In genomic region chr2:38346417-38346816, GRCm38 (mm10) we compare ENCODE assay signal across 18 mouse cellular contexts. TPM values are rescaled to one million over a fixed set of nuclear protein-coding genes. Genes with fewer than 3 reads are reported as not detected.
DNase-seq lines count a peak whose midpoint lies in the region; ATAC-seq and TF ChIP-seq lines count a peak whose summit lies in the region.
"Had no signal": no experiment of that assay in that cellular context is flagged by ENCODE, and none has a peak within 500 bp of the region (broad histone marks: within the 10 kb centered on the region; RNA-seq: fewer than 3 reads in every experiment).

No protein-coding gene starts in this region.

- no peaks in the 10 kb centered on the region for H3K36me3 ChIP-seq in forebrain, embryonic 12.5 days (replicated peaks)
- no peaks in the 10 kb centered on the region for H3K36me3 ChIP-seq in limb, embryonic 10.5 days
- no peaks in the 10 kb centered on the region for H3K36me3 ChIP-seq in midbrain, postnatal 0 days (ENCODE audit: insufficient read depth, low read length)
- H3K36me3 ChIP-seq: embryonic facial prominence, embryonic 12.5 days; liver, embryonic 12.5 days had no signal

- no peak for DNase-seq in layer of hippocampus, adult 2 months (ENCODE audit: low spot score in 2 of 2)
- no peak for DNase-seq in layer of hippocampus, adult 11-12 months (ENCODE audit: low spot score)
- DNase-seq in limb, embryonic 10.5 days (ENCODE audit: low spot score): no peak
- no peak for DNase-seq in midbrain, postnatal 0 days (ENCODE audit: low spot score)
- DNase-seq in cerebellum, adult 9-11 months: no peak
- no peak for DNase-seq in adrenal gland, postnatal 4 days (ENCODE audit: low spot score in 2 of 2)
- DNase-seq: cerebellum, adult 2 months; gastrocnemius, postnatal 10 days; thymus, postnatal 4 days had no signal

- peaks cover 60% of the 10 kb centered on the region for H3K27me3 ChIP-seq in forebrain, embryonic 12.5 days
- peaks cover 100% of the 10 kb centered on the region for H3K27me3 ChIP-seq in limb, embryonic 10.5 days (ENCODE audit: low read depth, poor library complexity, severe bottlenecking)
- H3K27me3 ChIP-seq in midbrain, postnatal 0 days (ENCODE audit: insufficient read depth, low read length): peaks cover 55% of the 10 kb centered on the region

- H3K4me3 ChIP-seq in layer of hippocampus, adult 2 months: peak overlapping the region; percentile 28
- peak overlapping the region; percentile 91 for H3K4me3 ChIP-seq in forebrain, embryonic 12.5 days (replicated peaks)
- no peak overlapping the region for H3K4me3 ChIP-seq in limb, embryonic 10.5 days
- peak overlapping the region; percentile 8; the same call in 1 of the 2 replicates for H3K4me3 ChIP-seq in midbrain, postnatal 0 days (ENCODE audit: low read depth, low read length)
- H3K4me3 ChIP-seq: embryonic facial prominence, embryonic 12.5 days; liver, embryonic 12.5 days; megakaryocyte, embryonic 14.5 days had no signal

- H3K27ac ChIP-seq in layer of hippocampus, adult 2 months: peak overlapping the region; percentile 92
- H3K27ac ChIP-seq in forebrain, embryonic 12.5 days: peak overlapping the region; percentile 96
- 0 out of 2 replicates have a peak overlapping the region, but pooled peaks have one; percentile 4 for H3K27ac ChIP-seq in limb, embryonic 10.5 days
- H3K27ac ChIP-seq in midbrain, postnatal 0 days (ENCODE audit: low read depth, low read length): peak overlapping the region; percentile 19
- H3K27ac ChIP-seq: embryonic facial prominence, embryonic 12.5 days; liver, embryonic 12.5 days; stomach, postnatal 0 days had no signal

- H3K4me2 ChIP-seq in forebrain, embryonic 12.5 days: peak overlapping the region; percentile 77
- H3K4me2 ChIP-seq in midbrain, postnatal 0 days (ENCODE audit: low read depth, low read length, poor library complexity, severe bottlenecking): peak overlapping the region; percentile 61
- H3K4me2 ChIP-seq: liver, embryonic 12.5 days had no signal

- H3K9me3 ChIP-seq in forebrain, embryonic 12.5 days: no peaks in the 10 kb centered on the region
- no peaks in the 10 kb centered on the region for H3K9me3 ChIP-seq in limb, embryonic 10.5 days (replicated peaks)
- no peaks in the 10 kb centered on the region for H3K9me3 ChIP-seq in midbrain, postnatal 0 days (ENCODE audit: low read length)
- H3K9me3 ChIP-seq: embryonic facial prominence, embryonic 12.5 days; liver, embryonic 12.5 days; megakaryocyte, embryonic 14.5 days had no signal

- WGBS in forebrain, embryonic 12.5 days: 5% methylated on average over 6 of the region's 6 CpGs
- WGBS in limb, embryonic 10.5 days: 2% methylated on average over 6 of the region's 6 CpGs
- 5% methylated on average over 6 of the region's 6 CpGs for WGBS in midbrain, postnatal 0 days

- H3K9ac ChIP-seq in forebrain, embryonic 12.5 days: peak overlapping the region; percentile 99
- H3K9ac ChIP-seq in midbrain, postnatal 0 days (replicated peaks; ENCODE audit: low read length, poor library complexity, severe bottlenecking): peak overlapping the region; percentile 9; the same call in 1 of the 2 replicates
- H3K9ac ChIP-seq: embryonic facial prominence, embryonic 12.5 days; liver, embryonic 12.5 days had no signal

- no peak for TF ChIP-seq CTCF in layer of hippocampus, adult 2 months (conservative IDR thresholded peaks at IDR 0.05)
- no peak for TF ChIP-seq CTCF in midbrain, postnatal 0 days (IDR thresholded peaks at IDR 0.05)

- H3K4me1 ChIP-seq in forebrain, embryonic 12.5 days: peaks cover 60% of the 10 kb centered on the region
- peaks cover 75% of the 10 kb centered on the region for H3K4me1 ChIP-seq in limb, embryonic 10.5 days
- H3K4me1 ChIP-seq in midbrain, postnatal 0 days (ENCODE audit: insufficient read depth, low read length): peaks cover 6% of the 10 kb centered on the region

- no peak for ATAC-seq in forebrain, embryonic 12.5 days (ENCODE audit: low FRiP score)
- no peak for ATAC-seq in midbrain, postnatal 0 days (ENCODE audit: low FRiP score)
- ATAC-seq: inflammation-experienced regulatory T-cells, adult 6 months; liver, embryonic 12.5 days had no signal

RNA-seq across cellular contexts. Expression of gene Lhx2, which starts 7.3 kb away (rescaled TPM):
- 10 to 100 TPM; 96.6 to 99.5 TPM for total RNA-seq in layer of hippocampus, adult 2 months (2021)
- polyA plus RNA-seq in forebrain, embryonic 12.5 days (2016; fragmentation: Nextera tagmentation; extraction: Ambion mirVana): 196 and 224 TPM in 2 replicates
- 33.7 and 48.4 TPM in 2 replicates for polyA plus RNA-seq in limb, embryonic 10.5 days (2016; fragmentation: Nextera tagmentation; extraction: Ambion mirVana)
- 77.5 and 90.1 TPM in 2 replicates for total RNA-seq in midbrain, postnatal 0 days (2014; rRNA removed)
- 22.1 and 23.8 TPM in 2 replicates for polyA plus RNA-seq in midbrain, postnatal 0 days (2015; fragmentation: Nextera tagmentation; extraction: Ambion mirVana)
- total RNA-seq in adrenal gland, postnatal 4 days (2021): 1 to 10 TPM in 1 of 2 experiments, under 1 TPM in 1; 0.39 to 1.2 TPM
- total RNA-seq: adrenal gland, adult 18-20 months had no signal
- polyA plus RNA-seq: heart, postnatal 0 days; lung, embryonic 16.5 days; stomach, postnatal 0 days had no signal

RNA-seq across cellular contexts. Expression of gene Dennd1a, which starts 59.2 kb away (rescaled TPM):
- 10 to 100 TPM; 80.3 to 86.5 TPM for total RNA-seq in layer of hippocampus, adult 2 months (2021)
- polyA plus RNA-seq in forebrain, embryonic 12.5 days (2016; fragmentation: Nextera tagmentation; extraction: Ambion mirVana): 23.4 and 30.3 TPM in 2 replicates
- polyA plus RNA-seq in limb, embryonic 10.5 days (2016; fragmentation: Nextera tagmentation; extraction: Ambion mirVana): 18.3 and 19.5 TPM in 2 replicates
- total RNA-seq in midbrain, postnatal 0 days (2014; rRNA removed): 51.1 and 62.3 TPM in 2 replicates
- 15.1 and 15.9 TPM in 2 replicates for polyA plus RNA-seq in midbrain, postnatal 0 days (2015; fragmentation: Nextera tagmentation; extraction: Ambion mirVana)
- 10 to 100 TPM; 29.9 to 35.4 TPM for total RNA-seq in adrenal gland, postnatal 4 days (2021)

Comparison
In these comparisons a context has a peak if more than half of its experiments do, and no peak if none do; other contexts are left out.
1. H3K27ac ChIP-seq: peak in every context shown above with its lines; median percentile 96 in forebrain, embryonic 12.5 days; 92 in layer of hippocampus, adult 2 months; 19 in midbrain, postnatal 0 days; 4 in limb, embryonic 10.5 days.
2. RNA of gene Lhx2, which starts 7.3 kb away (total RNA-seq): 96.6 to 99.5 TPM in layer of hippocampus, adult 2 months and 77.5 to 90.1 TPM in midbrain, postnatal 0 days; 0.39 to 1.2 TPM in adrenal gland, postnatal 4 days; every median in the first group is over 10 times any median in the second.